Mouse (Mus musculus) MEL (cell line): ENCODE measurements around the gene Rasl11a.

Source experiments
- CTCF ChIP-seq, 3 experiments: IDR thresholded peaks in 2 of 3; conservative IDR thresholded peaks in 1 of 3; 2 replicates each; pipeline ENCODE4 v1.5.1; 2011 to 2012; ENCODE audit warnings: low read length in 3 of 3, low read depth in 2 of 3, mild to moderate bottlenecking in 2 of 3, improper control_type of control experiment in 1 of 3, inconsistent platforms in 1 of 3, mixed read lengths in 1 of 3, moderate library complexity in 1 of 3; ENCODE audit not compliant: control insufficient read depth in 1 of 3, insufficient read depth in 1 of 3, poor library complexity in 1 of 3, severe bottlenecking in 1 of 3
- EP300 ChIP-seq, 2 experiments: IDR thresholded peaks; 2 replicates each; pipeline ENCODE4 v1.6.1; 2011; ENCODE audit warnings: improper control_type of control experiment in 2 of 2, low read length in 2 of 2, low read depth in 1 of 2, mild to moderate bottlenecking in 1 of 2
- MAX ChIP-seq: IDR thresholded peaks from 2 replicates; pipeline ENCODE4 v1.6.1; 2011; ENCODE audit warnings: low read length, improper control_type of control experiment
- MAZ ChIP-seq: IDR thresholded peaks from 2 replicates; pipeline ENCODE4 v1.6.1; 2012; ENCODE audit warnings: low read depth, mild to moderate bottlenecking, inconsistent platforms, low read length, improper control_type of control experiment
- MEF2A ChIP-seq: IDR thresholded peaks from 2 replicates; pipeline ENCODE4 v1.6.1; 2014; ENCODE audit warnings: low read depth, mild to moderate bottlenecking, inconsistent platforms, low read length, improper control_type of control experiment; ENCODE audit not compliant: poor library complexity, insufficient replicate concordance, severe bottlenecking; ENCODE audit errors: extremely low read depth
- SMC3 ChIP-seq: IDR thresholded peaks from 2 replicates; pipeline ENCODE4 v1.6.1; 2011; ENCODE audit warnings: low read depth, low read length, improper control_type of control experiment

DNA sequence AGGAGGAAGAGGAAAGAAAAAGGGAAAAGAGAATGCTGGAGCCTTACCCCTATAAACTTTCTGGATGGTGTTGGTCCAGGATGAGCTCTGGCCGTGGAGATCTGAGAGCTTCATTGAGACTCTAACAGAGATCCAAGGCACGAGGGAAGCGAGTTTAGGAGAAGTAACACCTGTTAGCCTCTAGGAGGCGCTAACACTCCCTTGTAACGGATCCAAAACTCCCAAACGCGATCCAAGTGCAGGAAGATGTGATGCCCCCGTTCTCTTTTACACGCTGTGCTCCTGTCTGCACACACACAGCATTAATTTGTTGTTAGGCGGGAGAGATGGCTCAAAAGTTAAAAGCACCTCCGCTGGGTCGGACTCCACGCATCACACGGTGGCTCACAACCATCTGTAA, 46.3 kb downstream of the Rasl11a start:
- TF ChIP-seq MAZ, result no peak
- no peak for TF ChIP-seq MEF2A
- TF ChIP-seq EP300 (IDR thresholded peaks at IDR 0.05; ENCODE audit: low read depth in 1 of 2, low read length in 2 of 2), result no peak
- TF ChIP-seq CTCF (IDR thresholded peaks at IDR 0.05 in 2 of 3, conservative IDR thresholded peaks at IDR 0.05 in 1 of 3; ENCODE audit: control insufficient read depth in 1 of 3, insufficient read depth in 1 of 3, low read depth in 2 of 3, low read length in 3 of 3, poor library complexity in 1 of 3, severe bottlenecking in 1 of 3), result peak; percentile 61 to 88 (median 70)
- no peak for TF ChIP-seq MAX
- TF ChIP-seq SMC3, result peak; percentile 27
